8 mouse cellular contexts compared by ENCODE assay signal in genomic region chr1:23382037-23382436, GRCm38 (mm10). TPM values are rescaled to one million over a fixed set of nuclear protein-coding genes. Genes with fewer than 3 reads are reported as not detected.
DNase-seq lines count a peak whose midpoint lies in the region; ATAC-seq and TF ChIP-seq lines count a peak whose summit lies in the region.

No protein-coding gene starts in this region.

- 18% methylated on average over 9 of the region's 9 CpGs for WGBS in heart, embryonic 10.5 days
- WGBS in forebrain, embryonic 14.5 days, result 14% methylated on average over 9 of the region's 9 CpGs
- 4% methylated on average over 9 of the region's 9 CpGs for WGBS in liver, embryonic 16.5 days (ENCODE audit: insufficient replicate concordance)

- H3K9me3 ChIP-seq in heart, embryonic 10.5 days, result no peaks in the 10 kb centered on the region
- no peaks in the 10 kb centered on the region for H3K9me3 ChIP-seq in E14TG2a.4 (ENCODE audit: low read length)
- H3K9me3 ChIP-seq in forebrain, embryonic 14.5 days (replicated peaks; ENCODE audit: control insufficient read depth, low read length), result no peaks in the 10 kb centered on the region
- H3K9me3 ChIP-seq in liver, embryonic 16.5 days (replicated peaks; ENCODE audit: control insufficient read depth, low read length), result no peaks in the 10 kb centered on the region

- H3K36me3 ChIP-seq in heart, embryonic 10.5 days, result no peaks in the 10 kb centered on the region
- H3K36me3 ChIP-seq in E14TG2a.4 (ENCODE audit: insufficient read depth, low read length), result peaks cover 13% of the 10 kb centered on the region
- H3K36me3 ChIP-seq in forebrain, embryonic 14.5 days (ENCODE audit: control insufficient read depth, insufficient read depth, low read length), result 0 out of 2 replicates have a peak, but pooled peaks cover 2% of the 10 kb centered on the region
- H3K36me3 ChIP-seq in liver, embryonic 16.5 days (ENCODE audit: control insufficient read depth, insufficient read depth), result peaks cover 2% of the 10 kb centered on the region; the same call in 1 of the 2 replicates

- H3K4me1 ChIP-seq in heart, embryonic 10.5 days, result peaks cover 39% of the 10 kb centered on the region
- H3K4me1 ChIP-seq in E14TG2a.4 (replicated peaks; ENCODE audit: low read depth, low read length), result peaks cover 42% of the 10 kb centered on the region
- H3K4me1 ChIP-seq in forebrain, embryonic 14.5 days (ENCODE audit: control insufficient read depth, insufficient read depth, low read length), result peaks cover 25% of the 10 kb centered on the region
- peaks cover 37% of the 10 kb centered on the region for H3K4me1 ChIP-seq in liver, embryonic 16.5 days (ENCODE audit: control insufficient read depth, low read depth, low read length)

- no peak for TF ChIP-seq CTCF in E14TG2a.4 (conservative IDR thresholded peaks at IDR 0.05; ENCODE audit: low read length)

- H3K4me3 ChIP-seq in heart, embryonic 10.5 days, result peak overlapping the region; percentile 89
- H3K4me3 ChIP-seq in E14TG2a.4 (replicated peaks; ENCODE audit: low read length), result peak overlapping the region; percentile 89
- peak overlapping the region; percentile 77 for H3K4me3 ChIP-seq in forebrain, embryonic 14.5 days (ENCODE audit: low read depth, low read length)
- H3K4me3 ChIP-seq in liver, embryonic 16.5 days (ENCODE audit: low read depth, low read length), result peak overlapping the region; percentile 88

- no peak for ATAC-seq in forebrain, embryonic 14.5 days
- no peak for ATAC-seq in liver, embryonic 16.5 days (ENCODE audit: low read depth)

- peak overlapping the region; percentile 88 for H3K9ac ChIP-seq in forebrain, embryonic 14.5 days (ENCODE audit: low read length)
- peak overlapping the region; percentile 96 for H3K9ac ChIP-seq in liver, embryonic 16.5 days (ENCODE audit: low read depth, low read length)

- H3K4me2 ChIP-seq in forebrain, embryonic 14.5 days (ENCODE audit: low read length), result peak overlapping the region; percentile 94
- H3K4me2 ChIP-seq in liver, embryonic 16.5 days (ENCODE audit: low read depth, low read length), result peak overlapping the region; percentile 95

- H3K27ac ChIP-seq in heart, embryonic 10.5 days, result peak overlapping the region; percentile 92
- no peak overlapping the region for H3K27ac ChIP-seq in forebrain, embryonic 14.5 days (ENCODE audit: low read depth, low read length)
- H3K27ac ChIP-seq in liver, embryonic 16.5 days (ENCODE audit: low read length), result peak overlapping the region; percentile 88

- H3K27me3 ChIP-seq in heart, embryonic 10.5 days (ENCODE audit: insufficient read depth, poor library complexity, severe bottlenecking), result no peaks in the 10 kb centered on the region
- 0 out of 2 replicates have a peak, but pooled peaks cover 2% of the 10 kb centered on the region for H3K27me3 ChIP-seq in E14TG2a.4 (ENCODE audit: insufficient read depth, low read length)
- H3K27me3 ChIP-seq in forebrain, embryonic 14.5 days (replicated peaks; ENCODE audit: control insufficient read depth, insufficient read depth, low read length), result no peaks in the 10 kb centered on the region
- H3K27me3 ChIP-seq in liver, embryonic 16.5 days (ENCODE audit: control insufficient read depth, insufficient read depth, low read depth, low read length), result no peaks in the 10 kb centered on the region

- intact Hi-C loops in heart, postnatal 14 days (cut with DNase I), result loop anchor here (2.0 kb wide), 1 partner anchor 57 kb away; no protein-coding TSS in a partner anchor

- DNase-seq in heart, embryonic 10.5 days (ENCODE audit: low spot score), result no peak
- DNase-seq in heart, postnatal 14 days, result no peak
- DNase-seq in forebrain, embryonic 14.5 days (ENCODE audit: low spot score), result peak; percentile 8
- DNase-seq in ovary, postnatal 10 days (ENCODE audit: low spot score), result no peak
- no peak for DNase-seq in c-Kit-positive CD71-positive TER-119-positive erythroid progenitor cells, embryonic 14.5 days (ENCODE audit: low spot score)
- no peak for DNase-seq in gastrocnemius, postnatal 25 days

RNA-seq across cellular contexts. Expression of gene Ogfrl1, which starts 15.5 kb away (rescaled TPM):
- 5.8 and 8.7 TPM in 2 replicates for polyA plus RNA-seq in heart, embryonic 10.5 days (2016; fragmentation: Nextera tagmentation; extraction: Ambion mirVana)
- 10 to 100 TPM; 14.0 to 14.5 TPM for total RNA-seq in heart, postnatal 14 days (2021)
- polyA plus RNA-seq in forebrain, embryonic 14.5 days (2014; fragmentation: Nextera tagmentation; extraction: Ambion mirVana), result 11.7 and 15.0 TPM in 2 replicates
- 6.8 and 7.3 TPM in 2 replicates for polyA plus RNA-seq in liver, embryonic 16.5 days (2015; fragmentation: Nextera tagmentation; extraction: Ambion mirVana)
- 1 to 10 TPM; 4.1 to 4.6 TPM for total RNA-seq in gastrocnemius, postnatal 25 days (2021)
